Mouse (Mus musculus) brain, adult 2 months (tissue): ENCODE measurements around the gene Nap1l2.
"Not testable (repeated sequence)": the region's sequence is repeated elsewhere in the genome, so short reads cannot be mapped to it uniquely, and the experiment has no call there.

Experiments used
- DNase-seq: peaks from one replicate; pipeline ENCODE4 v3.0.0; 2011; ENCODE audit warnings: low read depth, low spot score

Gene Nap1l2

DNA sequence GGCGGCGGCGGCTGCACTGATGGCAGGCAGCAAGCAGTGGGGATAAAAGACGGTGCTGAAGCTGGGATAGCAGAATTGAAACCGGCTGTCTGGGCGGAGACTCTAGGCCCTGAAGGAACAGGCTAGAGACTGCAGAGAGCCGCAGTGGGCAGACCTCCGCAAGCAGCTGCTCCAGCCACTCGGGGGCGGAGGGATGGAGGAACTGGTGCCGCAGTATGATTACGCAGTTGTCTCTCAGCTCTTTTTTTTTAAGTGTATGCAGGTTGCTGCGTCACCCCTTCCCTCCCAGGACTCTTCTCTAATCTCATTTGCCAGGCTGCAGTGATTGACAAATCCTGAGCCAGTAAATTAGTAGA is at the start of gene Nap1l2:
Nap1l2 (minus strand) TSS at position 210 of the 356 bp plus-strand sequence.
- DNase-seq, result peak; percentile 97

GRCm38 (mm10) chrX:103215251-103215650 is 28.8 kb upstream of the Nap1l2 start:
- no peak for DNase-seq

DNA sequence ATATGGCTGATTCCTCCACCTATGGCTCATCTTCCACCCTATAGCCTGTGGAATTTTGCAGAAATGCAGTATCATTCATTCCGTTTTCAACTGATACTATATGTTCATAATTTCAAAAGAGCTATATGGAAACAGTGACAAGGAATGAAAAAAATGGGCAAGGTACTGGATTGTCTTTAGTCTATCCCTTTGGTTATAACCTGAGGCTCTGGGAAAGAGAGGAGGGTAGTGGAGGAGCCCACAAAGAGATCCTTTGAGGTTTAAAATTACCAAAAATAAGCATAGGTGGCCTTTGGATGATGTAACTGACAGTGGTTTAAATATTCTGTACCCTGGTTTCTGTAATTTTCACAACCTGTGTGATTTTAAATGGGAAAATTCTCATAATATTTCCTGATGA is 389 bp upstream of the Nap1l2 start:
- DNase-seq, result no peak

GRCm38 (mm10) chrX:103185781-103186430 is 534 bp downstream of the Nap1l2 start:
- peak; percentile 41 for DNase-seq

DNA sequence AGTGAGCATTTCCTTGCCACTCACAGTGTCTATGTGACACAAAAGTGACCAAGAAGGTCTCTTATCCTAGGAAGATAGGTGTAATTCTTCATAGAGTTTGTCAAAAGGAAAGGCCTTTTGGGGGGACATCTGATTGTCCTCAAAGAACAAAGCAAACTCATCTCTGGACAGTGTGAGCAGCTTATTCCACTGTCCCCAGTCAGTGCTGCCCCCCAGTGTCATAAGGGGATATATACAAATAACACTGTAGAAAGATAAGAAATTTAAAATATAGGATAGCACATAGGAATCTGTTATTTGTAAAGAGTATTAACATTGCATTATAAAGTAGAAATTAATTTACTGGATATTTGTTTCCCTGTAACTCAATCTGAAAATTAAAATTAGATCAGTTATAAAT is 2.9 kb downstream of the Nap1l2 start:
- DNase-seq, result peak; percentile 56

GRCm38 (mm10) chrX:103179771-103180558 is 6.5 kb downstream of the Nap1l2 start:
- DNase-seq, result no peak

- not testable (repeated sequence) for DNase-seq
These were observed 21.4 kb downstream of the Nap1l2 start for GRCm38 (mm10) chrX:103164948-103165605.

DNA sequence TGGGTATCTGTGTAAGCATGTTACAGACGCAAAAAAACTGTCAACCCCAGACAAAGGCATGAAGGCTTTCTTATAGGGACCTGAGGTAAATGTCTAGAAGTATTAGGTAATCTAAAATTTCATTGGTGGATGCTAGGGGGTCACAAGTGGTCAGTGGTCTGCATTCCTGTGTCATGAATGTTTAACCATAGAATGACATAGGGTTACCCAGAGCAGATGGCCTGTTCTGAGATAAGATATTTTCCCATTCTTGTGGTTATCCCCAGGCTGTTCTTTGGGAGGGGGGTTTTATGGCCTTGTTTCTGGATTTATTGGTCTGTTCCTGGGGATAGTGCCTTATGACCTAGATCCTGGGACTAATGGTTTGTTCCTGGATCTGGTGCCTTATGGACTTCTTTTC is 30.3 kb downstream of the Nap1l2 start:
- DNase-seq, result no peak

GRCm38 (mm10) chrX:103138549-103138948 is 47.9 kb downstream of the Nap1l2 start:
- DNase-seq, result no peak
